Mouse (Mus musculus) heart, postnatal 36 days (tissue): Measurements from ENCODE around the gene Gm3099. TPM values are rescaled to one million over a fixed set of nuclear protein-coding genes. Genes with fewer than 3 reads are reported as not detected.
"Not testable (repeated sequence)": the region's sequence is repeated elsewhere in the genome, so short reads cannot be mapped to it uniquely, and the experiment has no call there.

Experiments
- DNase-seq, 2 experiments: peaks; one replicate each; pipeline ENCODE4 v3.0.0; 2021 to 2022
- intact Hi-C: fragments of 180-260 bp; cut with DNase I; formaldehyde crosslinking; loops from one replicate; pipeline ENCODE4 v1.15.1; 2025
- total RNA-seq, 2 experiments: library from RNA; stranded (reverse); gene quantifications; 2 replicates each; pipeline ENCODE4 v1.2.3; 2021

Gene Gm3099
- total RNA-seq, result not detected

DNA sequence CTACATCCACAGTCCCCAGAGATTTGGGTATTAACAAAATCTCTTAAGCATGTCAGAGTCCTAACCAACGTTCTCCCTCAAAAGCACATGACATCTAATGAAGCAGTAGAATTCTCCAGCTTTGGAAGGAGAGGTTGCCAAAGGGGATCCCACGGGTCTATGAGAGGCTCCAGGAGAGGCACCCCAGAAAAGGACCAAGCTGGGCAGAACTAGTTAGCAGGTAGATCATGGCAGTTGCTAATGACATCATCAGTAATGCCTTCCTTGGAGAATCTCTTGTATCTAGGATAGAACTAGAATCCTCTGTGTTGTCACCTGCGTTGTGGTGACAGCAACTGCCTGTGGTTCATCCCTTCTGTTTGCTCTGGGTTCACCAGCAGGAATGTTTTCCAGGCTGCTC lies at the start of gene Gm3099:
TSS of gene Gm3099 (plus strand) at position 301 of the 400 bp plus-strand sequence.
- intact Hi-C loops, DNase-seq: not testable (repeated sequence)

DNA sequence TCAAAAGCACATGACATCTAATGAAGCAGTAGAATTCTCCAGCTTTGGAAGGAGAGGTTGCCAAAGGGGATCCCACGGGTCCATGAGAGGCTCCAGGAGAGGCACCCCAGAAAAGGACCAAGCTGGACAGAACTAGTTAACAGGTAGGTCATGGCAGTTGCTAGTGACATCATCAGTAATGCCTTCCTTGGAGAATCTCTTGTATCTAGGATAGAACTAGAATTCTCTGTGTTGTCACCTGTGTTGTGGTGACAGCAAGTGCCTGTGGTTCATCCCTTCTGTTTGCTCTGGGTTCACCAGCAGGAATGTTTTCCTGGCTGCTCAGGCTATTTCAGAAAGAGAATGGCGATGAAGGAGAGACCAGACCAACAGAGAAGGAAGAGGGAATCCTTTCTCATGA lies 34.9 kb upstream of the Gm3099 start, which contains the start of gene Gm3095:
TSS of gene Gm3095 (plus strand) at position 301 of the 400 bp plus-strand sequence.
- DNase-seq, intact Hi-C loops: not testable (repeated sequence)

DNA sequence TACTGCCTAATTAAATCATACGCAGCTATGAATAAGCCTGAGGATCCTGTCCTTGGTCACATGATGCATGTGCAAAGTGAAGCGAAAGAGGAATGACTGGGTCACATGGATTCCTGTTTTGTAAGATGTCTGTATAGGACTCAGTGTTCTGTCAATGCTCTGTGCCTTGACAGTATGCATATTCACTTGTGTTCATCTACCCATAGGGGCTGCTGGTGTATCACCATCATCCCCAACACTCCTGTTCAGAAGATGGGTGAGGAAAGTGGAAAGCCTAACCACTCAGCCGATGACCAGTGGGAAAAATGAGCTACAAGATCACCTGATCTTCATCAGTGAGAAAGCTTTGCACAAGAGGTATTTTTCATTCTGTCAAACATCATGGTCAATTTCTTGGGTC lies 25.4 kb downstream of the Gm3099 start, which contains the start of gene Gm5796:
TSS of gene Gm5796 (plus strand) at position 301 of the 400 bp plus-strand sequence.
- DNase-seq, intact Hi-C loops: not testable (repeated sequence)

Other genes starting within 250 kb of the Gm3099 start
- gene Gm3002, start 188.3 kb upstream of the Gm3099 start, total RNA-seq, result under 1 TPM; 0.30 to 0.64 TPM
- gene Gm3033, start 152.1 kb upstream of the Gm3099 start, total RNA-seq, result under 1 TPM; 0.27 to 0.28 TPM
- not detected for gene Gm2916, start 114.2 kb upstream of the Gm3099 start, total RNA-seq
- not detected for gene Gm3029, start 66.6 kb upstream of the Gm3099 start, total RNA-seq
- not detected for gene Gm3095, start 34.8 kb upstream of the Gm3099 start, total RNA-seq
- 1 to 10 TPM in 1 of 2 experiments, under 1 TPM in 1; 0.28 to 1.2 TPM for gene Gm5796, start 25.5 kb downstream of the Gm3099 start, total RNA-seq
- gene Gm3115, start 85.7 kb downstream of the Gm3099 start, total RNA-seq, result under 1 TPM in 1 of 2 experiments, not detected in 1; 0.16 TPM
- under 1 TPM; 0.16 to 0.78 TPM for gene Gm8108, start 112.1 kb downstream of the Gm3099 start, total RNA-seq
- not detected for gene Gm3127, start 166.6 kb downstream of the Gm3099 start, total RNA-seq
- under 1 TPM in 1 of 2 experiments, not detected in 1; 0.17 TPM for gene Gm2974, start 184.2 kb downstream of the Gm3099 start, total RNA-seq